Mouse (Mus musculus): ENCODE data around the gene 5330417C22Rik. TPM values are rescaled to one million over a fixed set of nuclear protein-coding genes. Genes with fewer than 3 reads are reported as not detected.
"Not testable (repeated sequence)": the region's sequence is repeated elsewhere in the genome, so short reads cannot be mapped to it uniquely, and the experiment has no call there.

The 5330417C22Rik gene
- polyA plus RNA-seq, 1 experiment from 2014 or later, result 2.3 TPM

GRCm38 (mm10) chr3:108510716-108511483 is 25.4 kb downstream of the 5330417C22Rik start:
- peaks cover 20% of the 10 kb centered on the region for H3K4me1 ChIP-seq (replicated peaks)
- 0 out of 2 replicates have a peak, but pooled peaks cover 3% of the 10 kb centered on the region for H3K27me3 ChIP-seq (ENCODE audit: insufficient read depth, poor library complexity, severe bottlenecking)
- no peaks in the 10 kb centered on the region for H3K9me3 ChIP-seq
- no peaks in the 10 kb centered on the region for H3K36me3 ChIP-seq
- H3K27ac ChIP-seq, result peak overlapping the region; percentile 72
- no peak for DNase-seq (ENCODE audit: low spot score)
- 23% methylated on average over 9 of the region's 9 CpGs for WGBS
- no peak overlapping the region for H3K4me3 ChIP-seq

- 0 out of 2 replicates have a peak, but pooled peaks cover 3% of the 10 kb centered on the region for H3K27me3 ChIP-seq (ENCODE audit: insufficient read depth, poor library complexity, severe bottlenecking)
- 50% methylated on average over 1 of the region's 2 CpGs for WGBS
- no peaks in the 10 kb centered on the region for H3K9me3 ChIP-seq
- H3K4me3 ChIP-seq, result no peak overlapping the region
- no peak for DNase-seq (ENCODE audit: low spot score)
- no peaks in the 10 kb centered on the region for H3K36me3 ChIP-seq
- H3K27ac ChIP-seq, result peak overlapping the region; percentile 23; the same call in 1 of the 2 replicates
- H3K4me1 ChIP-seq (replicated peaks), result peaks cover 20% of the 10 kb centered on the region
Measured at GRCm38 (mm10) chr3:108510156-108510555, 26.2 kb downstream of the 5330417C22Rik start.

GRCm38 (mm10) chr3:108508745-108509474 is 27.4 kb downstream of the 5330417C22Rik start:
- WGBS, result 80% methylated on average over 4 of the region's 4 CpGs

GRCm38 (mm10) chr3:108503908-108504307 is 32.4 kb downstream of the 5330417C22Rik start:
- H3K9me3 ChIP-seq, result no peaks in the 10 kb centered on the region
- H3K36me3 ChIP-seq, result no peaks in the 10 kb centered on the region
- no peaks in the 10 kb centered on the region for H3K27me3 ChIP-seq (ENCODE audit: insufficient read depth, poor library complexity, severe bottlenecking)
- H3K27ac ChIP-seq, result no peak overlapping the region
- peaks cover 7% of the 10 kb centered on the region for H3K4me1 ChIP-seq (replicated peaks)
- 93% methylated on average over 4 of the region's 4 CpGs for WGBS
- DNase-seq (ENCODE audit: low spot score), result no peak
- H3K4me3 ChIP-seq, result no peak overlapping the region

More at GRCm38 (mm10) chr3:108508745-108509474, 27.4 kb downstream of the 5330417C22Rik start:
- Histone ChIP-seq H3K27me3 (ENCODE audit: insufficient read depth, poor library complexity, severe bottlenecking) (0 out of 2 replicates have a peak, but pooled peaks cover 3% of the 10 kb centered on the region), H3K36me3 (no peaks in the 10 kb centered on the region), H3K4me1 (replicated peaks) (peaks cover 20% of the 10 kb centered on the region), H3K4me3 (no peak overlapping the region), H3K27ac (no peak overlapping the region), H3K9me3 (no peaks in the 10 kb centered on the region)
- no peak for DNase-seq (ENCODE audit: low spot score)

GRCm38 (mm10) chr3:108501411-108501810 is 34.9 kb downstream of the 5330417C22Rik start:
- not testable (repeated sequence) for DNase-seq (ENCODE audit: low spot score); H3K27me3 ChIP-seq (ENCODE audit: insufficient read depth, poor library complexity, severe bottlenecking); H3K4me3 ChIP-seq; H3K9me3 ChIP-seq; H3K36me3 ChIP-seq; H3K27ac ChIP-seq
- peaks cover 18% of the 10 kb centered on the region for H3K4me1 ChIP-seq (replicated peaks)
- WGBS, result 89% methylated on average over 3 of the region's 3 CpGs

GRCm38 (mm10) chr3:108499826-108500225 is 36.5 kb downstream of the 5330417C22Rik start:
- no peak overlapping the region for H3K4me3 ChIP-seq
- WGBS, result 72% methylated on average over 8 of the region's 8 CpGs
- H3K27ac ChIP-seq, result no peak overlapping the region
- DNase-seq (ENCODE audit: low spot score), result no peak
- no peaks in the 10 kb centered on the region for H3K36me3 ChIP-seq
- H3K4me1 ChIP-seq (replicated peaks), result peaks cover 27% of the 10 kb centered on the region
- H3K9me3 ChIP-seq, result no peaks in the 10 kb centered on the region
- H3K27me3 ChIP-seq (ENCODE audit: insufficient read depth, poor library complexity, severe bottlenecking), result no peaks in the 10 kb centered on the region

GRCm38 (mm10) chr3:108497602-108498001 is 38.7 kb downstream of the 5330417C22Rik start:
- no peak for DNase-seq (ENCODE audit: low spot score)
- 43% methylated on average over 9 of the region's 9 CpGs for WGBS
- H3K36me3 ChIP-seq, result no peaks in the 10 kb centered on the region
- no peaks in the 10 kb centered on the region for H3K9me3 ChIP-seq
- H3K4me3 ChIP-seq, result no peak overlapping the region
- H3K27me3 ChIP-seq (ENCODE audit: insufficient read depth, poor library complexity, severe bottlenecking), result no peaks in the 10 kb centered on the region
- H3K4me1 ChIP-seq (replicated peaks), result peaks cover 31% of the 10 kb centered on the region
- H3K27ac ChIP-seq, result no peak overlapping the region

GRCm38 (mm10) chr3:108495486-108495885 is 40.9 kb downstream of the 5330417C22Rik start:
- no peak for DNase-seq (ENCODE audit: low spot score)
- Histone ChIP-seq H3K27ac (no peak overlapping the region), H3K4me3 (no peak overlapping the region), H3K4me1 (replicated peaks) (peaks cover 36% of the 10 kb centered on the region), H3K36me3 (no peaks in the 10 kb centered on the region), H3K27me3 (ENCODE audit: insufficient read depth, poor library complexity, severe bottlenecking) (no peaks in the 10 kb centered on the region), H3K9me3 (no peaks in the 10 kb centered on the region)
- 48% methylated on average over 4 of the region's 4 CpGs for WGBS

GRCm38 (mm10) chr3:108494861-108495474 is 41.4 kb downstream of the 5330417C22Rik start:
- DNase-seq (ENCODE audit: low spot score), result no peak
- H3K36me3 ChIP-seq, result no peaks in the 10 kb centered on the region
- no peaks in the 10 kb centered on the region for H3K9me3 ChIP-seq
- H3K4me3 ChIP-seq, result no peak overlapping the region
- H3K4me1 ChIP-seq (replicated peaks), result peaks cover 33% of the 10 kb centered on the region
- H3K27me3 ChIP-seq (ENCODE audit: insufficient read depth, poor library complexity, severe bottlenecking), result no peaks in the 10 kb centered on the region
- 82% methylated on average over 9 of the region's 9 CpGs for WGBS
- H3K27ac ChIP-seq, result no peak overlapping the region

- no peak for DNase-seq (ENCODE audit: low spot score)
- H3K27ac ChIP-seq, result no peak overlapping the region
- WGBS, result 44% methylated on average over 3 of the region's 3 CpGs
- no peaks in the 10 kb centered on the region for H3K9me3 ChIP-seq
- H3K4me1 ChIP-seq (replicated peaks), result peaks cover 9% of the 10 kb centered on the region; the same call in 1 of the 2 replicates
- H3K36me3 ChIP-seq, result no peaks in the 10 kb centered on the region
- no peaks in the 10 kb centered on the region for H3K27me3 ChIP-seq (ENCODE audit: insufficient read depth, poor library complexity, severe bottlenecking)
- H3K4me3 ChIP-seq, result no peak overlapping the region
Measured at GRCm38 (mm10) chr3:108489968-108490367, 46.4 kb downstream of the 5330417C22Rik start.

GRCm38 (mm10) chr3:108484749-108485148 is 51.6 kb downstream of the 5330417C22Rik start:
- no peaks in the 10 kb centered on the region for H3K9me3 ChIP-seq
- H3K27ac ChIP-seq, result no peak overlapping the region
- H3K36me3 ChIP-seq, result no peaks in the 10 kb centered on the region
- no peaks in the 10 kb centered on the region for H3K4me1 ChIP-seq (replicated peaks)
- no peak overlapping the region for H3K4me3 ChIP-seq
- no peaks in the 10 kb centered on the region for H3K27me3 ChIP-seq (ENCODE audit: insufficient read depth, poor library complexity, severe bottlenecking)
- 91% methylated on average over 4 of the region's 4 CpGs for WGBS
- no peak for DNase-seq (ENCODE audit: low spot score)

GRCm38 (mm10) chr3:108478800-108479199 is 57.5 kb downstream of the 5330417C22Rik start:
- Histone ChIP-seq H3K27me3 (ENCODE audit: insufficient read depth, poor library complexity, severe bottlenecking) (no peaks in the 10 kb centered on the region), H3K4me1 (replicated peaks) (no peaks in the 10 kb centered on the region), H3K4me3 (no peak overlapping the region), H3K9me3 (no peaks in the 10 kb centered on the region), H3K36me3 (no peaks in the 10 kb centered on the region), H3K27ac (no peak overlapping the region)
- DNase-seq (ENCODE audit: low spot score), result no peak
- 89% methylated on average over 4 of the region's 4 CpGs for WGBS

Measured in hindbrain, embryonic 10.5 days (tissue).